Mouse (Mus musculus) CD4-positive, CD25-positive, alpha-beta regulatory T cell, adult 2 months (primary cell): ENCODE data around the gene Krt76.

Experiments used
- DNase-seq: peaks from one replicate; pipeline ENCODE4 v3.0.0-alpha.2; 2012; ENCODE audit warnings: low read depth, low spot score

The Krt76 gene

DNA sequence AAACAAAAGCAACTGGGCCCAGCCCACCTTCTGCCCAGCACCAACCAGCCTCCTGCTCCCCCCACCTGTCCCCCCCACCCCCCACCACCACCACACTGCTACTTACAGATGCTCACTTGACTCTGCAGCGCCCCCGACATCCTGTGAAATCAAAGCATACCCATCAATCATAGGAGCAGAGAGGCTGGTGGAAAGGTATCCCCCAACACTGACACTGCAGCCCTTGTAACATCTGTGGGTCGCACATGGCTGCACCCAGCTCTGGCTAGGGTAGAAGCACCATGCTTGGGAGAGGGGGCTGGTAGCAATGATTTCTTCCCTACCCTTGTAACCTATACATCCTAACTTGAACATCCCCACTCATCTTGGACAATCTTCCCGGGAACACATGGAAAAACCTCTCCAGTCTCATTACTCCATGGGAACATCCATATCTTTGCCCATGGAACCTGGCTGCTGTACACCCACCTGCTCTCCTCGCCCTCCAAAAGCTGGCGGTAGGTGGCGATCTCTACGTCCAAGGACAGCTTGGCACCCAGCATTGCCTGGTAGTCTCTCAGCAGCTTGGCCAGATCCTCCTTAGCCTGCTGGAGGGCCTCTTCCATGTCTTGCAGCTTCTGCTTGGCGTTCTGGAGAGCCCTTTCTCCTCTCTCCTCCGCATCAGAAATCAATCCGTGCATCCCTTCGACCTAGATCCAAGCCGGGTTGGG lies 32.1 kb downstream of the Krt76 start:
- DNase-seq = peak; percentile 5

DNA sequence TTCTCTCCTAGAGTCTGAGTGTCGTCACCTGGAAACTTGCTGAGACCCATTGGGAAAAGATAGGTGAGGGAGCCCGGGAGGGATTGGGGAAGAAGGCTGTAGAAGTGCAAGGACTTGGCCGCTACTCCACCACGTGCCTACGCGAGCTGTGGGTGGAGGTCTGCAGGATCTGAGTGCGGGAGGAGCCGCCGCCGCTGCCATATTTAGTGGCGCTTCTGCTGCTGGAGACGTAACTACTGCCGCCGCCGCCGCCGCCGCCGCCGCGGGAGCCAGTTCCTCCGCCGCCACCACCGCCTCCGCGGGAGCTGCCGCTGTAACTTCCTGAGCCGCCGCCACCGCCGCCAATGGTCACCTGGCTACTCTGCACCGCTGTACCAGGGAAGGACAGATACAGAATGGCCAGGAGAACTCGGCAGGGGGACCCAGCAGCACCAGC lies 33.0 kb downstream of the Krt76 start:
- peak; percentile 40 for DNase-seq

DNA sequence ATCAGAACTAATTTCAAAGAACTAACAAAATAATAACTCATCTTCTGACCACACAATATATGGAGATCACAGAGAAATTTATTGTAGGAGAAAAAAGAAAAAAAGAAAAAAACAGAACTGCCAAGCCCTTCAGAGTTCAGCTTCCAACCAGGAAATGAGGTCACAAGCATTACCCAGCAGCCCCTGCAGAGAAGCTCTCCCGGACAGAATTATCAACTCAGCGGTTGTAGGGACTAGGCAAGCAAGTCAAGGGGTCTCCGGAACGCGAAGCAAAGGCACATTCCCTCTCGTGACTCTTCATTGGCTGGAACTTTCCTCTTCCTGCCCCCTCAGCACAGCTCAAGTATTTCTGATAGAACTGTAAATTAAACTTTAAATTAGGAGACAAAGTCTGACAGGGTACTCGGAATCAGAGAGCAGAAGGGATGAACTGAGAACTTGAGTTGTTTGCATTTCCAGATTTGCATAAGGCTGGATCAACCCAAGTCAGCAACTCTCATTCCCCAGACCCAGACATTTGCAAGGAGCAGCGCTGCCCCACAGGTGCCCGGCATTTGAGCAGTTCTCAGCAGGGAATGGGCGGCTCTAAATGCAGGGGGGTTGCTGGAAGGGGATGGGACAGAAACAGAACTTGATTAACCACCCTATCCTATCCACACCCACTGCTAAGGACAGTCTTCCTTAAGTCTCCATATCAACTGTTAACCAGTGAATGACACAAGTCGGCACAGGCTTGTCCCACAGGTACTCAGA lies 33.9 kb downstream of the Krt76 start:
- no peak for DNase-seq

DNA sequence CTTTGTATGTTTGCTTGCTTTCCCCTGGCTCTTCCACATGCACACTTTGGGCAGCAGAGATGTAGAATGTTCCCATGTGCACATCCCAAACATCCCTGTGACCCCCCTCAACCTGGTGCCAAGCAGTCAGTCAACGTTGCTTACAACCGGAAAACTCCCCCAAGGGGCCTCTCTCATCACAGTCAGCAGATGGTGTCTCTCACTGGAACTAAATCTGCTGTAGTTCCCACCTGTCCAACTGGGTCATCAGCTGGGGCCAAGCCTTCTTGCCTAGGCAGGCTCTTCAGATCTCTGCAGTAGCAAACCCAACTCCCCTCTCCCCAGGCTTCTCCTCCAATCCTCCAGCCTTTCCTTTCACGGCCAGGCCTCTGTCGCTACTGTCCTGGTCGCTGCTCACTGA lies 36.0 kb downstream of the Krt76 start:
- DNase-seq = no peak

DNA sequence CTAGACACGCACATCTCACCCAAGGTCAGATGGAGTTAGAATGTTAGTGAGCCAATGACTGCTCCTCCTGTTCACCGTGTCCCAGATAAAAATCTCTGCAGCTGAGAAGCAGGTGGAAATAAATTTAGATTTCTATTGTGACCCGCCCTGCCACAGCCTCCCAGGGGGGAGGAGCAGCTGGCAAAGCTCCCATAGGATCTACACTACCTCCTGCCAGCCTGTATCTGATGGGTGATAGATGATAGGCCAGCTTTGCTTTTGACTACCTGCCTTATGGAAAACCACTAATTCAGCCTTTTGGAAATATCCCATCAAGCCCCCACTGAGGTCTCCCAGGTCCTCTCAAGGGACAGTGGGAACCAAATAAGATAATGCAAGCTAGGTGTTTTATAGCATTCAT lies 37.0 kb downstream of the Krt76 start:
- DNase-seq = no peak

DNA sequence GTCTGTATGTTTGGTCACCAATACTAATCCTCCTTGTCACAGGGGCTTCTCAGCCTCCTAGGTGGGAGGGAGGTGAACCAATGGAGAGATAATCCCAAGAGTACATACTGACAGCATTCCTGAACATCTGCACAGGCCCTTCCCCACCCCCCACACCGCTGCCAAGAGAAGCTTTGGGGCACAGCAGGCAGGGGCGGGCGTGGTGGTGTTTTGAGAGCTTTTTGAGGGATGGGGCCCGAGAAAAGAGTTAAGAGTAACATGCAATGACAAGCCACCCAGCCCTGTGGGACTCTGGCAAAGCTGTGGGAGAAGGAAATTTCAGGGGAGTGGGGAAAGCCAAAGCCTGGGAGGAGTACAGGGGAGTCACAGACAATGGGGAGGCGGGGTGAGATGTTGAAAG lies 38.4 kb downstream of the Krt76 start:
- DNase-seq = no peak

DNA sequence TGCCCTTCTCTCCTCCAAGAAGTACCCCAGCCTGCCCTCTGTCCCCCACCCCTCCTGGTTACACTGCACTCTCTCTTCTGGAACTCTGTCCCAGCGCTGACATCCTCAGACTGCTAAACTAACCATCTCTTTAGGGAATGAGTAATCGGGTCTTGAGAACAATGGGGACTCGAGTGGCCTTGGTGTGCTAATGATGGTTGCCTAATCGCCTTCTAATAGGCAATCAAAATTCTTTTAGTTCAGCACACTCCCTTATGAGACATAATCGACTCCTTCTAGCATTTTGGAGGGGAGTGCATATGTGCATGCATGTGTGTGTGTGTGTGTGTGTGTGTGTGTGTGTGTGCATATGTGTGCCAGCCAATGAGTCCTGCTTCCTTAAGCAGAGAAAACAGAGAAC lies 40.1 kb downstream of the Krt76 start:
- DNase-seq = no peak

DNA sequence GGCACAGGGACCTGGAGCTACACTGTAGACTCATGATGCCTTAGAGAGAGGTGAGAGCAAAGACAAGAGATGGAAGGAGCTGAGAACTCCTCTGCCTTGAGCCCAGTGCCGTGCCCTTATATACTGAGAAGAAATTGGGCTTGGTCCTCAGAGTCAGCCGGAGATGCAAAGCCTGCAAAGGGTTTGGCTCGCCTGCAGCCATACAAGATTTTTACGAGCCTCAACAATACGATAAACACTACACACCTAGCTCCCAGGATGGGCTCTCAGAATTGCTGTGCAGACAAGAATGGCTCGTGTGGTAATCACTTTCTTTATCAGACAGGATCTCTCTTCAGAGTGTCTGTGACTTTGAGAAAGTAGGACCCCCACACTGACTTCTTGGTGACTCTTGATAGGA lies 42.0 kb downstream of the Krt76 start, which contains the start of gene Krt1:
TSS of gene Krt1 (minus strand) at position 101 of the 400 bp plus-strand sequence.
- no peak for DNase-seq

DNA sequence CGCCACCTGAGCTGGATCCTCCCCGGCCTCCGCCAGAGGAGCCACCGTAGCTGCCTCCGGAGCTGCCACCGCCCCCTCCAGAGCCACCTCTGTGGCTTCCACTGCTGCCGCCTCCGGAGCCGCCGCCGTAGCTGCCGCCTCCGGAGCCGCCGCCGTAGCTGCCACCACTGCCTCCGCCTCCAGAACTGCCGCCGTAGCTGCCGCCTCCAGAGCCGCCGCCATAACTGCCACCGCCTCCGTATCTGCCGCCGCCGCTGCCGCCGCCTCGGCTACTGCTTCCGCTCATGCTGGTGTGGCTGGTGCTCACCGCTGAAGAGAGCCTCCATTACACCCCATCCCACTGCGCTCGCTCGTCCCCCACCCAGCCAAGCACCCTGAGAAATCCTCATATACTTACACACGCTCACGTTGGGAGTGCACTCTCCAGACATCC lies 46.7 kb downstream of the Krt76 start:
- DNase-seq = peak; percentile 65

DNA sequence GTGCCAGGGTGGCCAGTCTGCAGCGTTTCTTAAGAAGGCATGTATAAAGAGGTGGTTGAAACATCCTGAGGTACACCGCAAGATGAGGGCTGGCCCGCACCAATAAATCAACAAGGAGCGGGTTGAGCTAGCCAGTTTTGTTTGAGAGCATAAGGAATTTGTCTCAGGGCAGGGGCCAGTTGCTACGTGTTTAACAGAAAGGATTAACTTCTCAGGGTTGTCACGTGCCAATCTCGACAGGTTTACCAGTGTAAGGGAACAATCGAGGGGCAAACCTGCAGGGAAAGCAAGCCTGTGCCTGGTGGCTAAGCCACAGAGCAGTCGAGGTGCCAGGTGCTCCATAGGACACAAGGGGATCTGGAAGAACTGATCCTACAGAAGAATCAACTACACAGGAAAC lies 49.5 kb downstream of the Krt76 start:
- DNase-seq = no peak

DNA sequence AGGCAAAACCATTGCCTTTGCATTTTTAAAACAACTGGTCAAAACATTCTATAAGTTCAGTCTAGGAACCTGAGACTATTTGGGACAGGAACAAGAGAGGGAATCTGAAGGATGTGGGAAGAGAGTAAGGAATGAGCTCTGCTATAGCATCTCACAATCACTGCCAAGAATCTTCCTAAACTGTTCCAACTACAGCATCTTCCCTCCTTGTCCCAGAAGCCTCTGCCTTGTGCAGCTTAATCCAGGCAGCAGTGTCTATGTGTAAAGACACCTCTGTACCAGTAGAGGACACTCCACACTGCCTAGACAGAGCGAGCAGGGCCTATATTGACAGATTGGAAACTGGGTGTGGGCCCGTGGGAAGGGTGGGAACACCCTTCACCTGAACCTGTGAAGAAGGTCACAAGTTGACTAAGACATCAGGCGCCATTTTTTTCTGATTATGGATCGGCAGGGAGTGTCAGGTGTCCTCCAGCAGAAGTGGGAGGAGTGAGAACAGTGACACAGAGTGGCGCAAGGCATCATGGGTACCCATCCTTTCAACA lies 57.9 kb downstream of the Krt76 start:
- no peak for DNase-seq
